Mouse (Mus musculus) ES-Bruce4 (cell line): ENCODE data around the gene E4f1. TPM values are rescaled to one million over a fixed set of nuclear protein-coding genes. Genes with fewer than 3 reads are reported as not detected.

Experiments
- H3K27ac ChIP-seq: 2 replicates; pipeline ENCODE4 v1.5.1; 2012; ENCODE audit warnings: low read length, inconsistent platforms; ENCODE audit not compliant: insufficient read depth
- H3K27me3 ChIP-seq: 2 replicates; pipeline ENCODE4 v1.6.1; 2012; ENCODE audit warnings: mild to moderate bottlenecking, low read length, inconsistent platforms; ENCODE audit not compliant: control insufficient read depth, poor library complexity, insufficient read depth, severe bottlenecking
- H3K36me3 ChIP-seq: 2 replicates; pipeline ENCODE4 v1.6.1; 2012; ENCODE audit warnings: inconsistent platforms, mild to moderate bottlenecking, low read length, moderate library complexity; ENCODE audit not compliant: control insufficient read depth, poor library complexity, insufficient read depth, severe bottlenecking
- H3K4me1 ChIP-seq: one replicate; pipeline ENCODE4 v1.8.1; 2011; ENCODE audit warnings: low read length; ENCODE audit not compliant: control insufficient read depth, insufficient read depth
- H3K4me3 ChIP-seq: 2 replicates; pipeline ENCODE4 v1.5.1; 2011; ENCODE audit warnings: low read depth, mild to moderate bottlenecking, low read length
- H3K9ac ChIP-seq: 2 replicates; pipeline ENCODE4 v1.6.1; 2012; ENCODE audit warnings: low read depth, mild to moderate bottlenecking, inconsistent platforms; ENCODE audit not compliant: poor library complexity, severe bottlenecking
- H3K9me3 ChIP-seq: replicated peaks from 2 replicates; pipeline ENCODE4 v1.6.1; 2012; ENCODE audit warnings: mild to moderate bottlenecking, low read length, inconsistent platforms; ENCODE audit not compliant: control insufficient read depth, poor library complexity, insufficient read depth, severe bottlenecking
- CTCF ChIP-seq: IDR thresholded peaks from one replicate; pipeline ENCODE4 v1.8.1; 2011; ENCODE audit warnings: low read depth, low read length
- EP300 ChIP-seq: IDR thresholded peaks from 2 replicates; pipeline ENCODE4 v1.6.1; 2011; ENCODE audit warnings: low read depth, low read length; ENCODE audit not compliant: insufficient read depth
- POLR2A ChIP-seq: IDR thresholded peaks from one replicate; pipeline ENCODE4 v1.8.1; 2011; ENCODE audit warnings: low read length; ENCODE audit not compliant: insufficient read depth
- polyA plus RNA-seq: library from polyadenylated mRNA; stranded (reverse); fragments of >200 nt; gene quantifications from 2 replicates; pipeline ENCODE4 v1.2.4, GENCODE M21; 2011; ENCODE audit warnings: low read depth; ENCODE audit not compliant: missing spikeins, insufficient read depth, insufficient read length

The E4f1 gene
- polyA plus RNA-seq, 1 experiment: 15.3 TPM

- TF ChIP-seq EP300 (0 out of 2 replicates have a peak, but pooled peaks have one; percentile 16), CTCF (no peak), POLR2A (peak; percentile 31)
- peak overlapping the region; percentile 21; the same call in 1 of the 2 replicates for H3K27ac ChIP-seq
These were observed 15.2 kb downstream of the E4f1 start for GRCm38 (mm10) chr17:24454756-24455522.

GRCm38 (mm10) chr17:24454218-24454755, 15.8 kb downstream of the E4f1 start:
- Histone ChIP-seq H3K9me3 (no peaks in the 10 kb centered on the region), H3K4me3 (peak overlapping the region; percentile 90), H3K27me3 (no peaks in the 10 kb centered on the region), H3K27ac (no peak overlapping the region), H3K9ac (0 out of 2 replicates have a peak overlapping the region, but pooled peaks have one; percentile 18), H3K36me3 (no peaks in the 10 kb centered on the region; the same call in 1 of the 2 replicates), H3K4me1 (no peaks in the 10 kb centered on the region)
- TF ChIP-seq EP300 (no peak), CTCF (no peak), POLR2A (no peak)

More at GRCm38 (mm10) chr17:24454756-24455522, 15.2 kb downstream of the E4f1 start:
- no peaks in the 10 kb centered on the region for H3K9me3 ChIP-seq
- peak overlapping the region; percentile 75 for H3K9ac ChIP-seq
- no peaks in the 10 kb centered on the region for H3K4me1 ChIP-seq
- peak overlapping the region; percentile 90 for H3K4me3 ChIP-seq
- no peaks in the 10 kb centered on the region for H3K27me3 ChIP-seq
- H3K36me3 ChIP-seq: no peaks in the 10 kb centered on the region; the same call in 1 of the 2 replicates

- H3K4me1 ChIP-seq: no peaks in the 10 kb centered on the region
- H3K36me3 ChIP-seq: no peaks in the 10 kb centered on the region; the same call in 1 of the 2 replicates
- H3K9me3 ChIP-seq: no peaks in the 10 kb centered on the region
- H3K27me3 ChIP-seq: no peaks in the 10 kb centered on the region
- no peak overlapping the region for H3K4me3 ChIP-seq
- H3K9ac ChIP-seq: no peak overlapping the region
- no peak overlapping the region for H3K27ac ChIP-seq
- TF ChIP-seq POLR2A: no peak
- TF ChIP-seq EP300: no peak
- TF ChIP-seq CTCF: no peak
These were observed 16.7 kb downstream of the E4f1 start for GRCm38 (mm10) chr17:24453372-24453771.

- H3K27ac ChIP-seq: no peak overlapping the region
- no peaks in the 10 kb centered on the region for H3K27me3 ChIP-seq
- H3K4me1 ChIP-seq: no peaks in the 10 kb centered on the region
- TF ChIP-seq POLR2A: no peak
- TF ChIP-seq EP300: no peak
- TF ChIP-seq CTCF: no peak
- H3K9ac ChIP-seq: no peak overlapping the region
- H3K4me3 ChIP-seq: no peak overlapping the region
- no peaks in the 10 kb centered on the region; the same call in none of the 2 replicates for H3K36me3 ChIP-seq
- H3K9me3 ChIP-seq: no peaks in the 10 kb centered on the region
These were observed 18.9 kb downstream of the E4f1 start for GRCm38 (mm10) chr17:24451220-24451619.

- H3K36me3 ChIP-seq: peaks cover under 1% of the 10 kb centered on the region
- H3K4me1 ChIP-seq: no peaks in the 10 kb centered on the region
- H3K9ac ChIP-seq: no peak overlapping the region
- no peaks in the 10 kb centered on the region for H3K27me3 ChIP-seq
- H3K27ac ChIP-seq: no peak overlapping the region
- H3K9me3 ChIP-seq: no peaks in the 10 kb centered on the region
- TF ChIP-seq EP300: no peak
- no peak for TF ChIP-seq POLR2A
- TF ChIP-seq CTCF: no peak
- H3K4me3 ChIP-seq: no peak overlapping the region
These were observed 20.6 kb downstream of the E4f1 start for GRCm38 (mm10) chr17:24449507-24449906.

GRCm38 (mm10) chr17:24446590-24446989, 23.5 kb downstream of the E4f1 start:
- Histone ChIP-seq H3K9me3 (no peaks in the 10 kb centered on the region), H3K27ac (no peak overlapping the region), H3K27me3 (no peaks in the 10 kb centered on the region), H3K9ac (no peak overlapping the region), H3K4me1 (peaks cover 2% of the 10 kb centered on the region), H3K36me3 (peaks cover 5% of the 10 kb centered on the region), H3K4me3 (no peak overlapping the region)
- TF ChIP-seq EP300: no peak
- TF ChIP-seq POLR2A: no peak
- no peak for TF ChIP-seq CTCF
